Mouse (Mus musculus): ENCODE measurements around the gene Tspan5.

- TF ChIP-seq CTCF (IDR thresholded peaks at IDR 0.05; ENCODE audit: extremely low read depth, insufficient read depth, insufficient read length, insufficient replicate concordance) (no peak), POLR2A (IDR thresholded peaks at IDR 0.05; ENCODE audit: low read depth, low read length) (no peak)
Observed at GRCm38 (mm10) chr3:138864166-138864648, 122.2 kb downstream of the Tspan5 start.
